Mouse (Mus musculus): ENCODE results near the gene Sorbs1. TPM values are rescaled to one million over a fixed set of nuclear protein-coding genes. Genes with fewer than 3 reads are reported as not detected.

The Sorbs1 gene
- polyA plus RNA-seq, 1 experiment from 2014 or later = 152 TPM

DNA sequence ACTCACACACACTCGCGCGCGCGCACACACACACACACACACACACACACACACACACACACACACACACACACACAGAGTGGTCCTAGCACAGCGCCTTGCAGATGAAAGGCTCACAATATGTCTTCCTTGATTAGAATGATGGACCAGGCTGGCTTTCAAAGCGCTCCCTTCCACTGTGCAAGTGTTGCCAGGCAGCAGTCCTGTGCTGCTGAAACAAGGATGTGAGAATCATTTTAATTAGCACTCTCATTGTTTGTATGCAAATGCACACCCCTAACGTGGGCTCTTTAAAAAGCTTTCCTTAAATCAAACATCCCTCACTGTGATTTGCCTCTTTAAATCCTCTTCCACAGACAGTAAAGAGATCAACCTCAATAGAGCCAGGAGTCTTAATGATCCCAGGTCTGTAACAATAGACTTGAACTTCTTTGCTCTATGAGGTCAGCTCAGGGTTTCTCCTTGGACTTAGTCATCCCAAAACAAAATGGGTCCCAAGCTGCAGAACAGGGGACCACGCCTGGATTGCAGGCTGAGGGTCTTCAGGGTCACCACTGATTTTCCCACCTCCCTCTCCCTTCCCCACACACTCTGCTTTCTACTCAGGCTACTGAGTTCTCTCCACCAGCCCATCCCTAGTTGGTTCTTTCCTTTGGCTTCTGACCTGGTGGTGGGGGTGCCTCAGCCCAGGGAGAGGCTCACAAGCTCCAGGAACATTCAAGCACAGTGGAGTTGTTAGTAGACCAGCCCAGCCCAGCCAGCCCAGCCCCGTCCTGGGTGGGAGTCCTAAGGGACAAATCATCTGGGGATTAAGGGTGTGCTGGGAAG lies 79.3 kb downstream of the Sorbs1 start:
- Histone ChIP-seq H3K4me1 (ENCODE audit: control insufficient read depth, insufficient read depth, low read length) (peaks cover 81% of the 10 kb centered on the region), H3K27me3 (ENCODE audit: control insufficient read depth, insufficient read depth, low read length) (no peaks in the 10 kb centered on the region), H3K36me3 (ENCODE audit: control insufficient read depth, insufficient read depth) (no peaks in the 10 kb centered on the region), H3K9me3 (replicated peaks; ENCODE audit: control insufficient read depth, low read length) (no peaks in the 10 kb centered on the region), H3K9ac (ENCODE audit: low read length) (peak overlapping the region; percentile 57), H3K27ac (ENCODE audit: low read length) (peak overlapping the region; percentile 97), H3K4me3 (ENCODE audit: low read length) (no peak overlapping the region), H3K4me2 (ENCODE audit: low read depth, low read length) (peak overlapping the region; percentile 34)
- ATAC-seq (replicated peaks; ENCODE audit: extremely low read depth, insufficient read depth, low FRiP score) = no peak
- 89% methylated on average over 10 of the region's 10 CpGs for WGBS

DNA sequence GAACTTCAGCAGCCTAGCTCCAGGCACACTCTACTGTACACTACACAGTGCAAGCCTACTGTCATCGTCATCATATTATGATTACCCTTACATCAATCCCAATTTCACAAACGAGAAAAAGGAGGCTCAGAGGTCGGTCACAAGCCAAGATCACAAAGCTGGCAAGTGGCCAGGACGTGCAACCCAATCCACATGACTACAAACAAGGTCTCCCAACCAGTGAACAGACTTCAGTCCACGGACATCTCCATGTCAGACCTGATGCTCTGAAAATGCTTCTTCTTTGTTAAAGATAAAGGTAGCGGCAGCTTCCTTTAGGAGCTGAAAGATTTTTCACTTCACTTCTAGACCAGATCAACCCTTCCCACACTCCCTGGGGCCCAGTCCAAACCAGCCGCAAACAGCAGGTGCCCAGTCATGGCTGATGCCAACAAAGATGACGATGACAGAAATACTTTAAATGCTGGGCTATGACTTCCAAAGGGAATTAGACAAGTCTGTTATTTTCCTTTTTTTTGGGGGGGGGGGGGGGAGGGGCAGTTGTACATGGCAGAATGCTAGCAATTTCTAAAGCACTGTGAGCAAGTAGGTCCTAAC lies 80.2 kb downstream of the Sorbs1 start:
- Histone ChIP-seq H3K9me3 (replicated peaks; ENCODE audit: control insufficient read depth, low read length) (no peaks in the 10 kb centered on the region), H3K9ac (ENCODE audit: low read length) (no peak overlapping the region), H3K27ac (ENCODE audit: low read length) (peak overlapping the region; percentile 49), H3K4me3 (ENCODE audit: low read length) (no peak overlapping the region), H3K4me2 (ENCODE audit: low read depth, low read length) (no peak overlapping the region), H3K4me1 (ENCODE audit: control insufficient read depth, insufficient read depth, low read length) (peaks cover 81% of the 10 kb centered on the region), H3K36me3 (ENCODE audit: control insufficient read depth, insufficient read depth) (no peaks in the 10 kb centered on the region), H3K27me3 (ENCODE audit: control insufficient read depth, insufficient read depth, low read length) (no peaks in the 10 kb centered on the region)
- ATAC-seq (replicated peaks; ENCODE audit: extremely low read depth, insufficient read depth, low FRiP score) = no peak
- 52% methylated on average over 8 of the region's 8 CpGs for WGBS

DNA sequence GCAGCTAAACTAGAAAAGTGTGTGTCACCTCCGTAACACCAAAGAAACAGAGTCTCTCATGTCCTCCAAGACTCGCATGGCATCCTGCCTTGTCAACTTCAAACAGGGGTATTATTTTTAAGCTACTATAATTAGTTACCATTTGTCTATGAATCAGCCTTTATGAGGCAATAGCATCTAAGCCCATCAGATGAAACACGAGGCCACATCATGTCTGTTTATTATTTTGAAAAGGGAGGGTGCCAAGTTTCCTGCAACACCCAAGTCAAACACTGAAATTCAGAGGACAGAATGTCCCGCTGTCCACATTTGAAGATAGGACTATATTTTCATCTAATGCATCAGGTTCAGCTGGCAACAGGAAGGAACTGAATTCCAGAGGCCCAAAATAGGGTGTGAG lies 81.6 kb downstream of the Sorbs1 start:
- peaks cover 67% of the 10 kb centered on the region for H3K4me1 ChIP-seq (ENCODE audit: control insufficient read depth, insufficient read depth, low read length)
- no peak overlapping the region for H3K4me3 ChIP-seq (ENCODE audit: low read length)
- no peaks in the 10 kb centered on the region for H3K36me3 ChIP-seq (ENCODE audit: control insufficient read depth, insufficient read depth)
- H3K27me3 ChIP-seq (ENCODE audit: control insufficient read depth, insufficient read depth, low read length) = no peaks in the 10 kb centered on the region
- H3K27ac ChIP-seq (ENCODE audit: low read length) = peak overlapping the region; percentile 88
- 31% methylated on average over 4 of the region's 4 CpGs for WGBS
- H3K4me2 ChIP-seq (ENCODE audit: low read depth, low read length) = peak overlapping the region; percentile 15; the same call in 1 of the 2 replicates
- no peaks in the 10 kb centered on the region for H3K9me3 ChIP-seq (replicated peaks; ENCODE audit: control insufficient read depth, low read length)
- H3K9ac ChIP-seq (ENCODE audit: low read length) = peak overlapping the region; percentile 41; the same call in 1 of the 2 replicates
- peak; percentile 39 for ATAC-seq (replicated peaks; ENCODE audit: extremely low read depth, insufficient read depth, low FRiP score)

DNA sequence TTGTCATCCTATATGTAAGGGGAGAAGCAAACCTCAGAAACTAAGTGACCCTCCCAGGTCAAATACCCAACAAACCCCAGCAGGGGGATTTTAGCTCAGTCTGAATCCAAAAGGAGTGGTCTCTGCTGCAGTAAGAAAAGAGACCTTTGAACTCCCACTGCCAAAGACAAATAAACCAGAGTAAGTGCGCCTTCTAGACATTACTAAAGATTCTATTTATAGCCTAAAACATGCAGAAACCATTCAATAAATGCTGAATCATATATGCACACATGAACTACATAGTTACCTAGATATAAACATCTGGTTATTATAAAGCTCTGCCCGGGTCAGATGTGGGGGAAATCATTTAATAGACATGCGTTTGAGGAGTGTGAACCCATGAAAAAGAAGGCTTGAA lies 84.0 kb downstream of the Sorbs1 start:
- Histone ChIP-seq H3K9ac (ENCODE audit: low read length) (no peak overlapping the region), H3K9me3 (replicated peaks; ENCODE audit: control insufficient read depth, low read length) (no peaks in the 10 kb centered on the region), H3K4me3 (ENCODE audit: low read length) (no peak overlapping the region), H3K4me2 (ENCODE audit: low read depth, low read length) (no peak overlapping the region), H3K27ac (ENCODE audit: low read length) (no peak overlapping the region), H3K27me3 (ENCODE audit: control insufficient read depth, insufficient read depth, low read length) (no peaks in the 10 kb centered on the region), H3K4me1 (ENCODE audit: control insufficient read depth, insufficient read depth, low read length) (peaks cover 65% of the 10 kb centered on the region), H3K36me3 (ENCODE audit: control insufficient read depth, insufficient read depth) (no peaks in the 10 kb centered on the region)
- no peak for ATAC-seq (replicated peaks; ENCODE audit: extremely low read depth, insufficient read depth, low FRiP score)
- WGBS = 57% methylated on average over 3 of the region's 3 CpGs

GRCm38 (mm10) chr19:40429169-40429568 lies 84.4 kb downstream of the Sorbs1 start:
- no peak for ATAC-seq (replicated peaks; ENCODE audit: extremely low read depth, insufficient read depth, low FRiP score)
- H3K36me3 ChIP-seq (ENCODE audit: control insufficient read depth, insufficient read depth) = no peaks in the 10 kb centered on the region
- H3K4me3 ChIP-seq (ENCODE audit: low read length) = no peak overlapping the region
- no peak overlapping the region for H3K9ac ChIP-seq (ENCODE audit: low read length)
- no peaks in the 10 kb centered on the region for H3K9me3 ChIP-seq (replicated peaks; ENCODE audit: control insufficient read depth, low read length)
- H3K27me3 ChIP-seq (ENCODE audit: control insufficient read depth, insufficient read depth, low read length) = no peaks in the 10 kb centered on the region
- no peak overlapping the region for H3K4me2 ChIP-seq (ENCODE audit: low read depth, low read length)
- WGBS = 64% methylated on average over 3 of the region's 3 CpGs
- H3K27ac ChIP-seq (ENCODE audit: low read length) = peak overlapping the region; percentile 37
- H3K4me1 ChIP-seq (ENCODE audit: control insufficient read depth, insufficient read depth, low read length) = peaks cover 61% of the 10 kb centered on the region

GRCm38 (mm10) chr19:40426103-40426960 lies 87.2 kb downstream of the Sorbs1 start:
- H3K36me3 ChIP-seq (ENCODE audit: control insufficient read depth, insufficient read depth) = no peaks in the 10 kb centered on the region
- peak overlapping the region; percentile 36; the same call in 1 of the 2 replicates for H3K9ac ChIP-seq (ENCODE audit: low read length)
- 67% methylated on average over 16 of the region's 16 CpGs for whole genome bisulfite sequencing
- no peaks in the 10 kb centered on the region for H3K27me3 ChIP-seq (ENCODE audit: control insufficient read depth, insufficient read depth, low read length)
- ATAC-seq (replicated peaks; ENCODE audit: extremely low read depth, insufficient read depth, low FRiP score) = no peak
- H3K4me3 ChIP-seq (ENCODE audit: low read length) = no peak overlapping the region
- no peak overlapping the region for H3K4me2 ChIP-seq (ENCODE audit: low read depth, low read length)
- peak overlapping the region; percentile 74 for H3K27ac ChIP-seq (ENCODE audit: low read length)
- peaks cover 41% of the 10 kb centered on the region for H3K4me1 ChIP-seq (ENCODE audit: control insufficient read depth, insufficient read depth, low read length)
- H3K9me3 ChIP-seq (replicated peaks; ENCODE audit: control insufficient read depth, low read length) = no peaks in the 10 kb centered on the region

- Histone ChIP-seq H3K36me3 (ENCODE audit: control insufficient read depth, insufficient read depth) (no peaks in the 10 kb centered on the region), H3K9me3 (replicated peaks; ENCODE audit: control insufficient read depth, low read length) (no peaks in the 10 kb centered on the region), H3K4me2 (ENCODE audit: low read depth, low read length) (no peak overlapping the region), H3K27me3 (ENCODE audit: control insufficient read depth, insufficient read depth, low read length) (no peaks in the 10 kb centered on the region), H3K27ac (ENCODE audit: low read length) (peak overlapping the region; percentile 74), H3K4me1 (ENCODE audit: control insufficient read depth, insufficient read depth, low read length) (peaks cover 37% of the 10 kb centered on the region), H3K9ac (ENCODE audit: low read length) (peak overlapping the region; percentile 23), H3K4me3 (ENCODE audit: low read length) (no peak overlapping the region)
- 35% methylated on average over 5 of the region's 5 CpGs for WGBS
- peak; percentile 61 for ATAC-seq (replicated peaks; ENCODE audit: extremely low read depth, insufficient read depth, low FRiP score)
Observed at GRCm38 (mm10) chr19:40425326-40425725, 88.3 kb downstream of the Sorbs1 start.

GRCm38 (mm10) chr19:40421037-40421436 lies 92.5 kb downstream of the Sorbs1 start:
- no peak overlapping the region for H3K4me2 ChIP-seq (ENCODE audit: low read depth, low read length)
- peaks cover 29% of the 10 kb centered on the region for H3K4me1 ChIP-seq (ENCODE audit: control insufficient read depth, insufficient read depth, low read length)
- no peaks in the 10 kb centered on the region for H3K27me3 ChIP-seq (ENCODE audit: control insufficient read depth, insufficient read depth, low read length)
- no peaks in the 10 kb centered on the region for H3K9me3 ChIP-seq (replicated peaks; ENCODE audit: control insufficient read depth, low read length)
- no peak overlapping the region for H3K27ac ChIP-seq (ENCODE audit: low read length)
- H3K36me3 ChIP-seq (ENCODE audit: control insufficient read depth, insufficient read depth) = no peaks in the 10 kb centered on the region
- 76% methylated on average over 7 of the region's 7 CpGs for WGBS
- ATAC-seq (replicated peaks; ENCODE audit: extremely low read depth, insufficient read depth, low FRiP score) = no peak
- H3K4me3 ChIP-seq (ENCODE audit: low read length) = no peak overlapping the region
- no peak overlapping the region for H3K9ac ChIP-seq (ENCODE audit: low read length)
